Mouse (Mus musculus) kidney, postnatal 36 days (tissue): ENCODE results near the gene Fam149b.

Experiments
- DNase-seq, 2 experiments: peaks; one replicate each; pipeline ENCODE4 v3.0.0; 2021 to 2022; ENCODE audit warnings: mixed read lengths in 2 of 2

The Fam149b gene

DNA sequence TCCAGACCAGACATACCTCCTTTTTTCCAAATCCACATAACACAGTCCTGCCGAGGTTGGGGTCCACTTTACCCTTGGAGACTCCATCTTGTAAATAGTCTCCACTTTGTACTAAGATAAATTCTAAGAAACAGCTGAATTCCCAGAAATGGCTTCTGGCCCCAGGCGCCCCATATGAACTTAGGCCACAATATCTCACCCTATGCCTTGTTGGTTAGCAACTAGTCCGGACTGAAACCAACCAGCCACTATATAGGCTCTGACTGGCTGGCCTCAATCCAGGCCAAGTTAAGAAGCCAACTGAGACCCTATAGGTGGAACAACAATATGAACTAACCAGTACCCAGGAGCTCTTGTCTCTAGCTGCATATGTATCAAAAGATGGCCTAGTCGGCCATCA, 44.4 kb downstream of the Fam149b start:
- DNase-seq: no peak

- DNase-seq: peak; percentile 97
Measured at GRCm38 (mm10) chr14:20393205-20393913, 45.4 kb downstream of the Fam149b start, which contains the start of gene Mrps16. Mrps16 (minus strand) TSS chr14:20393634.

GRCm38 (mm10) chr14:20397220-20397619, 49.3 kb downstream of the Fam149b start:
- no peak for DNase-seq

DNA sequence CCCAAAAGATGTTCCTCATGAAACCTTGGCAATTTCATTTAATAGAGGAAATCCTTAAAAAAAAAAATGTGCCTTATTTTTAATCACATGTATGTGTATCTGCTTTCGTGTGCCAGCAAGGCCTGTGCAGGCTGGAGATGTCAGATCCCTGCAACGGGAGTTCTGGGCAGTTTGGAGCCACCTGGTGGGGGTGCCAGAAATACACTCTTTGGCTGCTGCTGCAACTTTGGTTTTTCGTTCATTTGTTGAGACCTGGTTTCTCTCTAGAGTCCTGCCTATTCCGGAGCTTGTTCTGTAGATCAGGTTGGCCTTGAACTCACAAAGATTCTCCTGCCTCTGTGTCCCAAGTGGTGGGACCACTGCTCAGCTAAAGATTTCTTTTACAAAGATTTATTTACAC, 50.9 kb downstream of the Fam149b start:
- peak; percentile 13 to 71 for DNase-seq

DNA sequence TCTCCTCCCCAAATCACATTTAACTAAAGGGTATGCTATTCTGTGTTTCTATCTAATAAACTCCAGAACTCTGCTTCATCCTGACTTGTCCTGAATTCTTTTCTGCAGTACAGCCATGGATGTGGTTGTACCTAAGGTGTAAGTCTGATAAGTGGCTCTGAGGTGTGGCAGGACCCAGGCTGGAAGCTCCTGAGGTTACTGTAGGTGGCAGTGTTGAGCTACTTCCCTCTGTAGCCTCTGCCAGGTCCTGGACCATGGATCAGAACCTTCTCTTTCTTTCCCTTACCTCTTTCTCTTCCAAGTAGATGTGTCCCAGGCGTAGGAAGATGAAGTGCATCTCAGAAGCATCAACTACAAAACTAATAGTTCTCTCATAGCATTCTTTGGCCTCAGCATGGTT, 52.1 kb downstream of the Fam149b start:
- DNase-seq: peak; percentile 41 to 68

DNA sequence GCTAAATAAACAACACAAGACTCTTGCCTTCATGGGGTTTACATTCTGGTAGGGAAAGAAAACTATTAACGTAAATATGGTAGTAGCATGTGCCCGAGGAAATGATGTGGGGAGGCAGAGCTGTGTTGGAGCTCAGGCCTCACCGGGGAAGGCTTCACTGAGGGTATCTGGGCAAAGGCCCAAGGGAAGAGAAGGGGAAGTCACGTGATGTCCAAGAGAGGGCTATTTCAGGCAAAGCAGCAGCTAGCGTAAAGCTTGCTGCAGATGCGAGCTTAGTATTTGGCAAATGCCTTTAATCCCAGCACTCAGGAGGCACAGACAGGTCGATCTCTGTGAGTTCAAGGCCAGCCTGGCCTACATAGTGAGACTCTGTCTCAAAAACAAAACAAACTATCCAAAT, 74.3 kb downstream of the Fam149b start:
- peak; percentile 19 to 31 for DNase-seq

DNA sequence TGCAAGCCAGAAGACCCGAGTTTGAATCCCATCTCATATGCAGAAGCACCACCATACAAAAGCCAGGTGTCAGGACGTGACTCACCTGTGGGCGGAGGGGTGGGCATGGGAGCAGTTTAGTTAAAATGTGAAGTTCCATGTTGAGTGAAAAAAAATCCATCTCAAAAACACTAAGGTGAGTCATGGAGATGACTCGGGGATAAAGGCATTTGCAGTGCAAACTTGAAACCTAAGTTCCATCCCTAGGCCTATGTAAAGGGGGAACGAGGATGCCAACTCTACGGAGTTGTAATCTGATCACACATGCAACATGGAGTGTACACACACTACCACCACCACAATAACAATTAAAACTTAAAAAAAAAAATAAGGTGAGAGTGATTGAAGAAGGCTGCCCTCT, 75.1 kb downstream of the Fam149b start:
- DNase-seq: no peak

DNA sequence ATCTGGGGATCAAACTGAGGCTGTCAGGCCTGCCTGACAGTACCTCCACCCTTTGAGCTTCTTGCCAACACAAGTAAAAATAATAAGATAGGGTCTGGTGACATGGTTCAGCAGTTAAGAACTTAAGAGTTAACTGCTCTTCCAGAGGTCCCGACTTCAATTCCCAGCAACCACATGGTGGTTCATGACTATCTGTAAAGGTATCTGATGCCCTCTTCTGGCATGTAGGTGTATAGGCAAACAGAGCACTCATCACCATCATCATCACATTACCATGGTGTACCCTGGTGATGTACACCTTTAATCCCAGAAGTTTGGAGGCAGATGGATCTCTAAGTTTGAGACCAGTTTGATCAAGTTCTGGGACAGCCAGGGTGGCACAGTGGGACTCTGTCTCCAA, 80.6 kb downstream of the Fam149b start:
- no peak for DNase-seq

- DNase-seq: no peak
Measured at GRCm38 (mm10) chr14:20429833-20430232, 81.9 kb downstream of the Fam149b start.

GRCm38 (mm10) chr14:20431726-20432125, 83.8 kb downstream of the Fam149b start:
- DNase-seq: no peak

DNA sequence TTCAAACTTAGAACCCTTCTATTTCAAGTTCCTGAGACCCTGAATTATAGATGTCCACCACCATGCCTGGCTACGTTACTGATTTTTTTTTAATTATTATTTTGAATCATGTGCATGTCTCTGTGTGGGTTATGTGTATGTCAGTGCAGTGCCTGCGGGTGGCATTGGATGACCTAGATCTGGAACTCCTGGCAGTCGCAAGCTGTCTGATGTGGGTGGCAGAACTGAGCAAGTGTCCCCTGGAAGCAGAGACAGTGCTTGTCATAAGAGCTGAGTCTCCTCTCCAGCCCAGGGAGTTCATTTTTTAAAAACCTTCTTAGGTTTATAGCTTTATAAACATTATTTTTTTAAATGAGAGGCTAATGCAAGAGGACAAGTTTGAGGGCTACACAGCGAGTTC, 84.5 kb downstream of the Fam149b start:
- DNase-seq: no peak
